Mouse (Mus musculus) layer of hippocampus, adult 11-12 months (tissue): ENCODE measurements around the gene Iqcf3.

Source experiments
- DNase-seq: peaks from one replicate; pipeline ENCODE4 v3.0.0; 2022; ENCODE audit warnings: low spot score

Iqcf3 gene

GRCm38 (mm10) chr9:106471892-106472291 lies 89.5 kb downstream of the Iqcf3 start:
- peak; percentile 50 for DNase-seq

- DNase-seq = peak; percentile 9
These were observed 90.3 kb downstream of the Iqcf3 start for GRCm38 (mm10) chr9:106470991-106471750.

GRCm38 (mm10) chr9:106469776-106470175 lies 91.7 kb downstream of the Iqcf3 start:
- DNase-seq = no peak

- DNase-seq = no peak
These were observed 92.1 kb downstream of the Iqcf3 start for GRCm38 (mm10) chr9:106469317-106469716.

GRCm38 (mm10) chr9:106467746-106468145 lies 93.7 kb downstream of the Iqcf3 start:
- no peak for DNase-seq

GRCm38 (mm10) chr9:106466721-106467120 lies 94.7 kb downstream of the Iqcf3 start:
- DNase-seq = no peak

- DNase-seq = peak; percentile 84
These were observed 95.7 kb downstream of the Iqcf3 start, which contains the start of gene Gpr62 for GRCm38 (mm10) chr9:106465571-106466200. Gpr62 (minus strand) TSS chr9:106465938.

- DNase-seq = peak; percentile 75
These were observed 96.5 kb downstream of the Iqcf3 start for GRCm38 (mm10) chr9:106464751-106465541.

- DNase-seq = no peak
These were observed 98.0 kb downstream of the Iqcf3 start for GRCm38 (mm10) chr9:106463122-106464063.

GRCm38 (mm10) chr9:106462430-106462800 lies 99.0 kb downstream of the Iqcf3 start:
- DNase-seq = no peak

GRCm38 (mm10) chr9:106461641-106462429 lies 99.6 kb downstream of the Iqcf3 start:
- DNase-seq = no peak

GRCm38 (mm10) chr9:106461026-106461415 lies 100.4 kb downstream of the Iqcf3 start:
- DNase-seq = no peak

- no peak for DNase-seq
These were observed 100.9 kb downstream of the Iqcf3 start for GRCm38 (mm10) chr9:106460401-106461025.

GRCm38 (mm10) chr9:106459946-106460345 lies 101.5 kb downstream of the Iqcf3 start:
- no peak for DNase-seq

- no peak for DNase-seq
These were observed 103.5 kb downstream of the Iqcf3 start for GRCm38 (mm10) chr9:106457920-106458319.

- no peak for DNase-seq
These were observed 104.3 kb downstream of the Iqcf3 start for GRCm38 (mm10) chr9:106457163-106457559.

GRCm38 (mm10) chr9:106456325-106457162 lies 104.9 kb downstream of the Iqcf3 start:
- no peak for DNase-seq

- DNase-seq = peak; percentile 37
These were observed 106.3 kb downstream of the Iqcf3 start for GRCm38 (mm10) chr9:106454888-106455681.
